Mouse (Mus musculus) lung, adult 2 months (tissue): ENCODE data around the gene Cenpf.

ENCODE experiments used
- CTCF ChIP-seq: fragments of 200-500 bp; IDR thresholded peaks from 2 replicates; pipeline ENCODE4 v1.5.1; 2011; ENCODE audit warnings: mild to moderate bottlenecking, low read length, control low read depth; ENCODE audit not compliant: insufficient read depth
- POLR2A ChIP-seq: fragments of 200-500 bp; IDR thresholded peaks from 2 replicates; pipeline ENCODE4 v1.6.1; 2011; ENCODE audit warnings: low read depth, mild to moderate bottlenecking, control low read depth, low read length, borderline replicate concordance; ENCODE audit errors: extremely low read depth

DNA sequence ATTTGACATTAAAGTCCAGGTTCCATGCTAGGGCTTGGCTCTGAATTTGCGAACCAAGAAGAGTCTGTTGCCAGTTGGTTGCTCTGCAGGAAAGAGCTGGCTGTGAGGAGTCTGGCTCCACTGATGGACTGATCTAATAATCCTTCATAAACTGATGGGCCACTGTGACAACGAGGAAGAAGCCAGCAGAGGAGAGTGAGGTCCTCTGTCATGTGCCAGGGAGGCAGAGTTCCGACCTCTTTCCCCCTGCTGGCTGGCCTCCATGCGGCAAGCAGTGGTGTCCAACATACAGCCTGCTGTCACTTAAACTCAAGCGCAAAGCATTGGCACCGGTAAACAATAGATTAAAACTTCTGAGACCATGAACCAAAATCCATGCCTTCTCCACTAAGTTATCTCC is 57.9 kb downstream of the Cenpf start:
- TF ChIP-seq CTCF (no peak), POLR2A (no peak)
